Mouse (Mus musculus) macrophage (primary cell): ENCODE results near the gene Fbxl15. TPM values are rescaled to one million over a fixed set of nuclear protein-coding genes. Genes with fewer than 3 reads are reported as not detected.

Experiments used
- H3K27ac ChIP-seq: fragments of 350-480 bp; formaldehyde crosslinking; 2 replicates; pipeline ENCODE4 v1.9.0; 2021
- H3K36me3 ChIP-seq: fragments of 350-480 bp; formaldehyde crosslinking; 2 replicates; pipeline ENCODE4 v1.9.0; 2021; ENCODE audit errors: inconsistent target
- H3K4me3 ChIP-seq: fragments of 350-480 bp; formaldehyde crosslinking; 2 replicates; pipeline ENCODE4 v1.9.0; 2021; ENCODE audit errors: inconsistent target
- H3K79me2 ChIP-seq: fragments of 350-480 bp; formaldehyde crosslinking; 2 replicates; pipeline ENCODE4 v1.9.0; 2021; ENCODE audit errors: inconsistent target
- WGBS: methylation state at CpG from one replicate; pipeline ENCODE4 v1.1.7; 2026; ENCODE audit warnings: inconsistent platforms; ENCODE audit not compliant: missing documents; 5-methylcytosine and 5-hydroxymethylcytosine counted together
- polyA plus RNA-seq: library from polyadenylated mRNA; stranded (reverse); fragments of 250-400 nt; gene quantifications from 3 replicates; pipeline ENCODE4 v1.2.4, GENCODE M21; 2018; ENCODE audit warnings: inconsistent platforms

Gene Fbxl15
- polyA plus RNA-seq, 1 experiment from 2014 or later = 1.1 TPM

GRCm38 (mm10) chr19:46338331-46338936, 10.4 kb downstream of the Fbxl15 start, which contains the start of gene Cuedc2:
Gene Cuedc2, minus strand, starts transcription at chr19:46338702.
- H3K79me2 ChIP-seq = peaks cover 22% of the 10 kb centered on the region
- peak within 1 kb of the TSS; percentile 97 for H3K27ac ChIP-seq
- H3K4me3 ChIP-seq = peak within 1 kb of the TSS; percentile 95
- H3K36me3 ChIP-seq = no peaks in the 10 kb centered on the region
- WGBS = under 1% methylated on average over 31 of the region's 31 CpGs

- 0% methylated on average over 5 of the region's 6 CpGs for WGBS
- Histone ChIP-seq H3K27ac (peak overlapping the region; percentile 97), H3K4me3 (peak overlapping the region; percentile 95), H3K79me2 (peaks cover 22% of the 10 kb centered on the region), H3K36me3 (no peaks in the 10 kb centered on the region)
Measured at GRCm38 (mm10) chr19:46338942-46339286, 10.9 kb downstream of the Fbxl15 start.

- Histone ChIP-seq H3K79me2 (peaks cover 22% of the 10 kb centered on the region), H3K4me3 (peak overlapping the region; percentile 95; the same call in 1 of the 2 replicates), H3K27ac (peak overlapping the region; percentile 97), H3K36me3 (no peaks in the 10 kb centered on the region)
- WGBS = 0% methylated on average over 7 of the region's 7 CpGs
Measured at GRCm38 (mm10) chr19:46339287-46339971, 11.4 kb downstream of the Fbxl15 start.

GRCm38 (mm10) chr19:46344710-46345419, 16.9 kb downstream of the Fbxl15 start:
- WGBS = 45% methylated on average over 7 of the region's 7 CpGs
- Histone ChIP-seq H3K4me3 (no peak overlapping the region), H3K79me2 (no peaks in the 10 kb centered on the region), H3K27ac (no peak overlapping the region), H3K36me3 (no peaks in the 10 kb centered on the region)

GRCm38 (mm10) chr19:46347146-46347545, 19.2 kb downstream of the Fbxl15 start:
- no peak overlapping the region for H3K4me3 ChIP-seq
- WGBS = 100% methylated on average over 1 of the region's 1 CpGs
- no peaks in the 10 kb centered on the region for H3K36me3 ChIP-seq
- H3K27ac ChIP-seq = no peak overlapping the region
- no peaks in the 10 kb centered on the region for H3K79me2 ChIP-seq

- peak overlapping the region; percentile 61 for H3K4me3 ChIP-seq
- WGBS = 25% methylated on average over 14 of the region's 14 CpGs
- H3K36me3 ChIP-seq = no peaks in the 10 kb centered on the region
- no peaks in the 10 kb centered on the region for H3K79me2 ChIP-seq
- no peak overlapping the region for H3K27ac ChIP-seq
Measured at GRCm38 (mm10) chr19:46347936-46348668, 20.1 kb downstream of the Fbxl15 start.

- H3K79me2 ChIP-seq = no peaks in the 10 kb centered on the region
- WGBS = under 1% methylated on average over 76 of the region's 78 CpGs
- H3K4me3 ChIP-seq = peak overlapping the region; percentile 61
- H3K36me3 ChIP-seq = no peaks in the 10 kb centered on the region
- no peak overlapping the region for H3K27ac ChIP-seq
Measured at GRCm38 (mm10) chr19:46348761-46349458, 20.9 kb downstream of the Fbxl15 start.

GRCm38 (mm10) chr19:46349550-46349949, 21.6 kb downstream of the Fbxl15 start:
- H3K79me2 ChIP-seq = no peaks in the 10 kb centered on the region
- no peaks in the 10 kb centered on the region for H3K36me3 ChIP-seq
- WGBS = 56% methylated on average over 6 of the region's 6 CpGs
- H3K4me3 ChIP-seq = peak overlapping the region; percentile 21
- no peak overlapping the region for H3K27ac ChIP-seq

- no peak within 1 kb of the TSS for H3K27ac ChIP-seq
- H3K36me3 ChIP-seq = no peaks in the 10 kb centered on the region
- WGBS = 53% methylated on average over 10 of the region's 10 CpGs
- no peaks in the 10 kb centered on the region for H3K79me2 ChIP-seq
- H3K4me3 ChIP-seq = peak within 1 kb of the TSS; percentile 21
Measured at GRCm38 (mm10) chr19:46350168-46350932, 22.4 kb downstream of the Fbxl15 start, which contains the start of gene 2310034G01Rik. Gene 2310034G01Rik, minus strand, starts transcription at chr19:46350302.

GRCm38 (mm10) chr19:46356701-46357138, 28.7 kb downstream of the Fbxl15 start:
- H3K36me3 ChIP-seq = no peaks in the 10 kb centered on the region
- 2% methylated on average over 28 of the region's 29 CpGs for WGBS
- H3K79me2 ChIP-seq = peaks cover 13% of the 10 kb centered on the region; the same call in 1 of the 2 replicates
- H3K4me3 ChIP-seq = peak overlapping the region; percentile 69
- H3K27ac ChIP-seq = peak overlapping the region; percentile 47

GRCm38 (mm10) chr19:46357344-46358280, 29.6 kb downstream of the Fbxl15 start:
- peak overlapping the region; percentile 42 for H3K27ac ChIP-seq
- H3K36me3 ChIP-seq = no peaks in the 10 kb centered on the region
- WGBS = 4% methylated on average over 25 of the region's 25 CpGs
- peaks cover 13% of the 10 kb centered on the region; the same call in 1 of the 2 replicates for H3K79me2 ChIP-seq
- H3K4me3 ChIP-seq = peak overlapping the region; percentile 69

- Histone ChIP-seq H3K27ac (peak overlapping the region; percentile 42), H3K4me3 (peak overlapping the region; percentile 69; the same call in 1 of the 2 replicates), H3K36me3 (no peaks in the 10 kb centered on the region), H3K79me2 (peaks cover 13% of the 10 kb centered on the region; the same call in 1 of the 2 replicates)
- WGBS = 40% methylated on average over 4 of the region's 4 CpGs
Measured at GRCm38 (mm10) chr19:46358381-46358780, 30.4 kb downstream of the Fbxl15 start.
